Mouse (Mus musculus) hindbrain, embryonic 11.5 days (tissue): ENCODE results near the gene Fam71b. TPM values are rescaled to one million over a fixed set of nuclear protein-coding genes. Genes with fewer than 3 reads are reported as not detected.

Experiments used
- ATAC-seq: fragments of 200-750 bp; cut with Nextera tagmentation; 2 replicates; pipeline ENCODE4 v1.8.0; 2017; ENCODE audit warnings: mild to moderate bottlenecking, moderate TSS enrichment, moderate library complexity; ENCODE audit not compliant: low FRiP score
- DNase-seq: peaks from one replicate; pipeline ENCODE4 v3.0.0-alpha.2; 2015; ENCODE audit warnings: low spot score
- H3K27ac ChIP-seq: fragments of 300-500 bp; sonication (generic); 2 replicates; pipeline ENCODE4 v1.5.1; 2014; ENCODE audit warnings: mild to moderate bottlenecking, low read depth, low read length
- H3K27me3 ChIP-seq: fragments of 300-500 bp; sonication (generic); 2 replicates; pipeline ENCODE4 v1.6.1; 2014; ENCODE audit warnings: mild to moderate bottlenecking, low read length, moderate library complexity, mixed read lengths; ENCODE audit not compliant: control insufficient read depth, insufficient read depth
- H3K36me3 ChIP-seq: fragments of 300-500 bp; sonication (generic); 2 replicates; pipeline ENCODE4 v1.6.1; 2014; ENCODE audit warnings: mild to moderate bottlenecking, low read length, moderate library complexity, mixed read lengths; ENCODE audit not compliant: control insufficient read depth, insufficient read depth
- H3K4me1 ChIP-seq: fragments of 300-500 bp; sonication (generic); replicated peaks from 2 replicates; pipeline ENCODE4 v1.6.1; 2014; ENCODE audit warnings: low read length, mixed read lengths; ENCODE audit not compliant: control insufficient read depth, insufficient read depth
- H3K4me2 ChIP-seq: fragments of 300-500 bp; sonication (generic); replicated peaks from 2 replicates; pipeline ENCODE4 v1.6.1; 2014; ENCODE audit warnings: mild to moderate bottlenecking, low read depth, low read length
- H3K4me3 ChIP-seq: fragments of 300-500 bp; sonication (generic); 2 replicates; pipeline ENCODE4 v1.5.1; 2014; ENCODE audit warnings: low read depth, low read length
- H3K9ac ChIP-seq: fragments of 300-500 bp; sonication (generic); 2 replicates; pipeline ENCODE4 v1.6.1; 2014; ENCODE audit warnings: low read depth, low read length
- H3K9me3 ChIP-seq: fragments of 300-500 bp; sonication (generic); 2 replicates; pipeline ENCODE4 v1.6.1; 2016; ENCODE audit warnings: low read length; ENCODE audit not compliant: control insufficient read depth
- WGBS: fragments of 180-500 bp; shearing (Covaris S2); extraction: QIAGEN DNeasy Blood & Tissue Kit; methylation state at CpG from one replicate; pipeline ENCODE4 v1.1.7; 2014; 5-methylcytosine and 5-hydroxymethylcytosine counted together
- polyA plus RNA-seq: library from polyadenylated mRNA; unstranded; fragments of >200 nt; fragmentation: Nextera tagmentation; extraction: Ambion mirVana; gene quantifications from 2 replicates; pipeline ENCODE4 v1.2.1, GENCODE M21; 2014

Gene Fam71b
- polyA plus RNA-seq, 1 experiment from 2014 or later = not detected

DNA sequence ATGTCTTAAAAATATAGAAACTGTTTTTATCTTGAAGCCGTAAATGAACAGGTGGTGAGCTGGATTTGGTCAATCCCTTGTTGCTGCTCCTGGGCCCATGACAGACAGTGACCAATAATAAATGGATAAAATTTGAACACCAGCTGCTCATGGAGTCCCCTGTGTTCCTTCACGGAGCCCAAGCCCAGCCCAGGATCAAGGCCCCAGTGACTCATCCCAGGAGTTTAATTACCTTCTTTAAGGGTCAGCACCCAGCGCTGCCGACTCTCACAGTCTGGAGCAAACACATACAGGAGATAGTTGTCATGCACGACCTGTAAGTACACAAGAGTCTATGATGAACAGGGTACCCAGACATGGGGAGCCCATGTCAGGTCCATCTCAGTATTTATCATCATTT lies 30.6 kb upstream of the Fam71b start:
- Histone ChIP-seq H3K9me3 (no peaks in the 10 kb centered on the region), H3K9ac (no peak overlapping the region), H3K4me1 (no peaks in the 10 kb centered on the region), H3K27ac (no peak overlapping the region), H3K36me3 (no peaks in the 10 kb centered on the region), H3K4me3 (no peak overlapping the region), H3K4me2 (no peak overlapping the region), H3K27me3 (no peaks in the 10 kb centered on the region)
- WGBS = 96% methylated on average over 5 of the region's 5 CpGs
- ATAC-seq (no peak), DNase-seq (no peak)

DNA sequence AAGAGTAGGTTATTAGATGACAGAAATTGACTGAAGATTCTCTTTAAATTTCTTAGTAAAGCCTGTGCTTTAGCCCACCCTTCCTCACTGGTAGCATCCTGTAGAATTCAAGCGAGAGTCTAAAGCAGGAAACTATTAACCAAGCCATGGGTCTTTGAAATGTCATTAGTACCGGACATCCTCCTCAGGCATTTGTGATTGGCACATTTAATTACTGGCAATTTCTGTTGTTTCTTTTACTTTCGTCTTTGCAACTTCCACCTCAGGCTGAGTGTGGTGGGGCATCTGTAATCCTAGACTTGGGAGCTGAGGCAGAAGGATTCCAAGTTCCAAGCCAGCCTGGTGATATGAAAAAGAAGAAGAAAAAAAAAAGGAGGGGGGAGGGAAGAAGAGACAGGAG lies 30.0 kb upstream of the Fam71b start:
- no peaks in the 10 kb centered on the region for H3K4me1 ChIP-seq
- no peak overlapping the region for H3K27ac ChIP-seq
- DNase-seq = no peak
- H3K36me3 ChIP-seq = no peaks in the 10 kb centered on the region
- 77% methylated on average over 3 of the region's 3 CpGs for WGBS
- H3K9me3 ChIP-seq = no peaks in the 10 kb centered on the region
- H3K4me3 ChIP-seq = no peak overlapping the region
- H3K27me3 ChIP-seq = no peaks in the 10 kb centered on the region
- no peak overlapping the region for H3K4me2 ChIP-seq
- ATAC-seq = no peak
- no peak overlapping the region for H3K9ac ChIP-seq

- no peak for DNase-seq
- WGBS = 87% methylated on average over 4 of the region's 4 CpGs
- H3K9ac ChIP-seq = no peak overlapping the region
- no peaks in the 10 kb centered on the region for H3K9me3 ChIP-seq
- H3K4me2 ChIP-seq = no peak overlapping the region
- H3K36me3 ChIP-seq = no peaks in the 10 kb centered on the region
- no peaks in the 10 kb centered on the region for H3K27me3 ChIP-seq
- H3K27ac ChIP-seq = no peak overlapping the region
- ATAC-seq = no peak
- no peaks in the 10 kb centered on the region for H3K4me1 ChIP-seq
- H3K4me3 ChIP-seq = no peak overlapping the region
These were observed 25.9 kb upstream of the Fam71b start for GRCm38 (mm10) chr11:46370457-46370856.

DNA sequence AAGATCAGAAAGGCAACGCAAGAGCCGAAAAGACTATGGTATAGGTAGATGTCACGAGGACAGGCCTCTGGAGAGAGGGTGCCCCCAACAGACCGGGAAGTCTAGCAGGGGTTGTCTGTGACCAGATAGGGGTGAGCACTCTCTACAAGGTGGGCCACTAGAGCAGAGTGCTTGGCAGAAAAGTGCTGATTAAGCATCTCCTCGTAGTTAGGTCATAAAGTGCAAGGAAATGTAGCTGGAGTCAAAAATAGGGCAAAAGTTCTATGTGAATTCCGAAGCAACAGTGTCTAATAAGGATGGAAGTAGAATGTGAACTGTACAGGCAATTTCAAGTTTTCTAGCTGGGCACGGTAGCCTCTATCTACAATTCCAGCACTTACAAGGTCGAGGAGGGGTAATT lies 25.1 kb upstream of the Fam71b start:
- Histone ChIP-seq H3K36me3 (no peaks in the 10 kb centered on the region), H3K4me3 (no peak overlapping the region)
- 91% methylated on average over 8 of the region's 8 CpGs for WGBS

DNA sequence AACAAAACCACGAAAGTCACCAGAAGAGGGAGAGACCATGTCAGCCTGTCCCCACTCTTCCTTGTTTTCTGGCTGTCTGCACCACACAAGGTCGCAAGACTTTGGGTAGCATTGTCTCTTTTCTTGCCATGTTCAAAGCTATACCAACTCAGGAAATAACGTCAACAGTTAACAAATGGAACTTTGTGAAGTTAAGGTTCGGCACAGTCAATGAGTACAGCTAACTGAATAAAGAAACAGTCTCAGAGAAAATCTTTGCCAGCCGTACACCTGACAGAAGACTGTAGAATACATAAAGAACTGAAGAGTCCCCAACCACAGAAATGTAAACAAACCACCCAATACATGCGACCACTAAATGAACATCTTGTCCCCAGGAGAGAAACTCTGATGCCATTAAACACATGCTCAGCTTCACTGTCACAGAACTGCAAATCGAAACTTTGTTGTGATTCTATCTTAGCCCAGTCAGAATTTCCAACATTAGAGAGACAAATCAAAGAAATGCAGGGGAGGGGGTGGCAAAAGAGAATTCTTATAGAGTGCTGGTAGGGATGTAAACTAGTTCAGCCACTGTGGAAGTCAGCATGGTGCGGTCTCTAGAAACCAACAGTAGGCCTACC lies 23.9 kb upstream of the Fam71b start:
- WGBS = 89% methylated on average over 8 of the region's 8 CpGs
- no peak for ATAC-seq
- no peak overlapping the region for H3K9ac ChIP-seq

More for the DNA sequence above, 25.1 kb upstream of the Fam71b start:
- no peak overlapping the region for H3K27ac ChIP-seq
- no peak overlapping the region for H3K9ac ChIP-seq
- H3K4me1 ChIP-seq = no peaks in the 10 kb centered on the region
- H3K27me3 ChIP-seq = no peaks in the 10 kb centered on the region
- no peak overlapping the region for H3K4me2 ChIP-seq
- no peak for ATAC-seq
- no peaks in the 10 kb centered on the region for H3K9me3 ChIP-seq
- no peak for DNase-seq

GRCm38 (mm10) chr11:46373071-46374030 lies 23.0 kb upstream of the Fam71b start:
- Histone ChIP-seq H3K9ac (no peak overlapping the region), H3K27me3 (no peaks in the 10 kb centered on the region), H3K36me3 (no peaks in the 10 kb centered on the region), H3K27ac (no peak overlapping the region), H3K9me3 (no peaks in the 10 kb centered on the region), H3K4me1 (no peaks in the 10 kb centered on the region), H3K4me2 (no peak overlapping the region), H3K4me3 (no peak overlapping the region)
- ATAC-seq = no peak
- 87% methylated on average over 13 of the region's 13 CpGs for WGBS
- no peak for DNase-seq

More for the DNA sequence above, 23.9 kb upstream of the Fam71b start:
- Histone ChIP-seq H3K4me1 (no peaks in the 10 kb centered on the region), H3K9me3 (no peaks in the 10 kb centered on the region), H3K36me3 (no peaks in the 10 kb centered on the region), H3K27me3 (no peaks in the 10 kb centered on the region), H3K4me2 (no peak overlapping the region), H3K27ac (no peak overlapping the region), H3K4me3 (no peak overlapping the region)
- no peak for DNase-seq

DNA sequence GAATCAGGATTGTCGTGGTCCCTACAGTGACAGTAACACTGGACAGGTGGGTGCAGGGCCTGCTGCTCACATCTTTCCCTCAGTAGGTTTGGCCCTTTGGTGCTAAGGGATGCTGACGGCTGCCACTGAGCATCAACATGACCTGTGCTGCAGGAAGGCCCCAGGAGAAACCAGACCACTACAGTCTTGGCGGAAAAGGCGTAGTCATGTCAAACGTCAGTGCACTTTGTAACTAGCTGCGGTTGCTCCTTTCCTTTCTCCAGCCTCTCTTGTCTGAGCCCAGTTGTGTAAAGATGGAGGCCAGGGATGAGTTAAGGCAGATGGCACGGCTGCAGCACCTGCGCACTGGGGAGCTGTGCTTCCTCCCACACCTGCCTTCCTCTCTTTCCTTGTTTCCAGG lies 21.3 kb upstream of the Fam71b start:
- Histone ChIP-seq H3K27ac (no peak overlapping the region), H3K36me3 (no peaks in the 10 kb centered on the region), H3K4me1 (no peaks in the 10 kb centered on the region), H3K27me3 (no peaks in the 10 kb centered on the region), H3K4me3 (no peak overlapping the region), H3K4me2 (no peak overlapping the region), H3K9me3 (no peaks in the 10 kb centered on the region), H3K9ac (no peak overlapping the region)
- ATAC-seq (no peak), DNase-seq (no peak)
- 82% methylated on average over 8 of the region's 8 CpGs for WGBS

GRCm38 (mm10) chr11:46377316-46377715 lies 19.0 kb upstream of the Fam71b start:
- 90% methylated on average over 1 of the region's 1 CpGs for WGBS
- no peak for DNase-seq

More at GRCm38 (mm10) chr11:46377316-46377715, 19.0 kb upstream of the Fam71b start:
- no peak for ATAC-seq
- no peaks in the 10 kb centered on the region for H3K27me3 ChIP-seq
- H3K27ac ChIP-seq = no peak overlapping the region
- H3K4me1 ChIP-seq = no peaks in the 10 kb centered on the region
- no peak overlapping the region for H3K9ac ChIP-seq
- no peaks in the 10 kb centered on the region for H3K9me3 ChIP-seq
- no peak overlapping the region for H3K4me3 ChIP-seq
- H3K4me2 ChIP-seq = no peak overlapping the region
- H3K36me3 ChIP-seq = no peaks in the 10 kb centered on the region
